Mouse (Mus musculus): Measurements from ENCODE around the gene Scn11a. TPM values are rescaled to one million over a fixed set of nuclear protein-coding genes. Genes with fewer than 3 reads are reported as not detected.

The Scn11a gene
- total RNA-seq, 2 experiments from 2014 or later: 0.43 to 0.47 TPM

DNA sequence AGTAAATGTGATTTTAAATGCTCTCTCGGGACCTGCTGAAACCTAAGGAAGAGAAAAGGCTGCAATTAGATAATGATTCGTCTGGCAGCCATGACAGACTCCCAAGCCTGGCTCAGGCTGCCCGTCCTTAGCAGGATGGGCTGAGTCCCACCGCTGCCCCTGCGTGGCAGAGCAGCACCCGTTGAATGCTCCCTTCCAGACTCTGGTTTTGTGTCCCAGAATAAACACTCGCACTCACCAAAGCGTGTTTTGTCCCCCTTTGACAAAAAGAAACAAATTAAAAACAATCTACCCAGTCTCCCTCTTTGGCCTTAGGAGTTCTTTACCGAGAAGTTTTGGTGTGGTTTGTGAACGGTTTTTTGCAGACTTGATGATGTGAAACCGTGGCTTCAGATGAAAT is 106.0 kb downstream of the Scn11a start, which contains the start of gene Scn10a:
Scn10a (minus strand) TSS at position 101 of the 400 bp plus-strand sequence.
- intact Hi-C loops (cut with DNase I): no loop called here
- no peak for DNase-seq (ENCODE audit: extremely low spot score in 1 of 2, low spot score in 2 of 2)

DNA sequence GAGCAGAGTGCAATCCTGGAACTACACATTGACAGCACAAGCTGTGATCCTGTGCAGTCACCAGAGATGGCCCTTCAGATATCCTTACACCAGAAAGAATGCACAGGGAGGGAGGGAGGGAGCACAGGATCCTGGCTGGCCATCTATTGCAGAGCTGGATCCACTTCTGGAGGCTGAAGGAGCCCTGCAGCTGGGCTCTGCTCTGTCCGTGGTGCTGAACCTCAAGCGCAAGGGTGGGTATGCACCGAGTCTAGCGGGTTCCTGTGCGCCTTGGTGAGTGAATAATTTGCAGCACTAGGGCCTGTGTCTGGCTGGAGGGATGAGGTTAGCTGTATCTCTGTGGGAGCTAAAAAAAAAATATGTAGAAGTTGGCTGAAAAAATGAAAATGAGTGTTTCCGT is 118.6 kb downstream of the Scn11a start:
- peak in 1 of 2 experiments; percentile 64 for DNase-seq (ENCODE audit: extremely low spot score in 1 of 2, low spot score in 2 of 2)
- intact Hi-C loops (cut with DNase I): no loop called here

Other genes with a start within 250 kb of the Scn11a start
- gene Scn5a, start 246.4 kb downstream of the Scn11a start, total RNA-seq (2021): 1 to 10 TPM; 3.3 to 4.9 TPM
- gene Scn10a, start 106.1 kb downstream of the Scn11a start, total RNA-seq (2021): under 1 TPM; 0.14 to 0.17 TPM
- 10 to 100 TPM; 75.7 to 85.8 TPM for gene Wdr48, start 69.4 kb upstream of the Scn11a start, total RNA-seq (2021)
- gene Gorasp1, start 112.1 kb upstream of the Scn11a start, total RNA-seq (2021): 10 to 100 TPM; 26.1 to 26.2 TPM
- gene Ttc21a, start 112.2 kb upstream of the Scn11a start, total RNA-seq (2021): 1 to 10 TPM; 1.1 TPM
- 1 to 10 TPM; 7.6 to 8.7 TPM for gene Csrnp1, start 159.2 kb upstream of the Scn11a start, total RNA-seq (2021)
- under 1 TPM in 1 of 2 experiments, not detected in 1; 0.11 TPM for gene Xirp1, start 198.1 kb upstream of the Scn11a start, total RNA-seq (2021)
- 10 to 100 TPM; 31.9 to 33.5 TPM for gene Cx3cr1, start 244.4 kb upstream of the Scn11a start, total RNA-seq (2021)